Mouse (Mus musculus) thymus, adult 18-20 months (tissue): ENCODE results near the gene Vps37c.

Source experiments
- DNase-seq, 2 experiments: peaks; one replicate each; pipeline ENCODE4 v3.0.0; 2022; ENCODE audit warnings: mixed read lengths in 2 of 2

Vps37c gene

GRCm38 (mm10) chr19:10742565-10742964, 54.0 kb downstream of the Vps37c start:
- no peak for DNase-seq

- no peak for DNase-seq
These were observed 58.6 kb downstream of the Vps37c start for GRCm38 (mm10) chr19:10747182-10747581.

GRCm38 (mm10) chr19:10747718-10748117, 59.2 kb downstream of the Vps37c start:
- no peak for DNase-seq

GRCm38 (mm10) chr19:10748401-10749102, 60.0 kb downstream of the Vps37c start:
- DNase-seq: no peak

- DNase-seq: no peak
These were observed 60.8 kb downstream of the Vps37c start for GRCm38 (mm10) chr19:10749295-10749694.

GRCm38 (mm10) chr19:10750161-10750560, 61.6 kb downstream of the Vps37c start:
- no peak for DNase-seq

GRCm38 (mm10) chr19:10751607-10752006, 63.1 kb downstream of the Vps37c start:
- DNase-seq: peak in 1 of 2 experiments; percentile 62

GRCm38 (mm10) chr19:10752106-10752505, 63.6 kb downstream of the Vps37c start:
- DNase-seq: no peak

GRCm38 (mm10) chr19:10752646-10753045, 64.1 kb downstream of the Vps37c start:
- DNase-seq: no peak

GRCm38 (mm10) chr19:10757125-10757524, 68.6 kb downstream of the Vps37c start:
- DNase-seq: no peak

- no peak for DNase-seq
These were observed 69.0 kb downstream of the Vps37c start for GRCm38 (mm10) chr19:10757526-10757925.

GRCm38 (mm10) chr19:10758708-10759107, 70.2 kb downstream of the Vps37c start:
- DNase-seq: no peak

- DNase-seq: no peak
These were observed 71.0 kb downstream of the Vps37c start for GRCm38 (mm10) chr19:10759525-10759924.

- peak; percentile 36 to 61 for DNase-seq
These were observed 71.7 kb downstream of the Vps37c start for GRCm38 (mm10) chr19:10759983-10760831.

GRCm38 (mm10) chr19:10761794-10762415, 73.4 kb downstream of the Vps37c start:
- DNase-seq: no peak

- no peak for DNase-seq
These were observed 73.9 kb downstream of the Vps37c start for GRCm38 (mm10) chr19:10762468-10762867.

- DNase-seq: no peak
These were observed 75.0 kb downstream of the Vps37c start for GRCm38 (mm10) chr19:10763381-10764031.
